Mouse (Mus musculus) forebrain, embryonic 10.5 days (tissue): ENCODE measurements around the gene Yipf3. TPM values are rescaled to one million over a fixed set of nuclear protein-coding genes. Genes with fewer than 3 reads are reported as not detected.
A peak's percentile ranks its signal among the peaks of the same experiment; 100 is the strongest.

Source experiments
- DNase-seq: peaks from one replicate; pipeline ENCODE4 v3.0.0-alpha.2; 2017; ENCODE audit warnings: low spot score; ENCODE audit errors: extremely low spot score
- H3K27ac ChIP-seq: fragments of 300-500 bp; sonication (generic); 2 replicates; pipeline ENCODE4 v1.5.1; 2016; ENCODE audit warnings: mild to moderate bottlenecking
- H3K27me3 ChIP-seq: fragments of 300-500 bp; sonication (generic); 2 replicates; pipeline ENCODE4 v1.6.1; 2016; ENCODE audit warnings: mild to moderate bottlenecking; ENCODE audit not compliant: poor library complexity, severe bottlenecking
- H3K36me3 ChIP-seq: fragments of 300-500 bp; sonication (generic); replicated peaks from 2 replicates; pipeline ENCODE4 v1.6.1; 2016; ENCODE audit warnings: mild to moderate bottlenecking, moderate library complexity
- H3K4me1 ChIP-seq: fragments of 300-500 bp; sonication (generic); 2 replicates; pipeline ENCODE4 v1.6.1; 2016
- H3K4me3 ChIP-seq: fragments of 300-500 bp; sonication (generic); 2 replicates; pipeline ENCODE4 v1.5.1; 2016; ENCODE audit warnings: mild to moderate bottlenecking, moderate library complexity
- H3K9me3 ChIP-seq: fragments of 300-500 bp; sonication (generic); 2 replicates; pipeline ENCODE4 v1.6.1; 2016; ENCODE audit warnings: mild to moderate bottlenecking, moderate library complexity
- WGBS: fragments of 180-500 bp; shearing (Covaris S2); methylation state at CpG from one replicate; pipeline ENCODE4 v1.1.7; 2016; 5-methylcytosine and 5-hydroxymethylcytosine counted together
- polyA plus RNA-seq: library from polyadenylated mRNA; unstranded; fragments of >200 nt; fragmentation: Nextera tagmentation; extraction: Ambion mirVana; gene quantifications from 2 replicates; pipeline ENCODE4 v1.2.1, GENCODE M21; 2016

The Yipf3 gene
- polyA plus RNA-seq, 1 experiment from 2014 or later = 72.5 TPM

GRCm38 (mm10) chr17:46242274-46242673 is 5.6 kb upstream of the Yipf3 start:
- H3K4me1 ChIP-seq = peaks cover 11% of the 10 kb centered on the region
- 89% methylated on average over 13 of the region's 13 CpGs for WGBS
- no peak overlapping the region for H3K4me3 ChIP-seq
- no peak overlapping the region for H3K27ac ChIP-seq
- H3K9me3 ChIP-seq = no peaks in the 10 kb centered on the region
- DNase-seq = no peak
- H3K27me3 ChIP-seq = no peaks in the 10 kb centered on the region
- peaks cover 97% of the 10 kb centered on the region for H3K36me3 ChIP-seq

GRCm38 (mm10) chr17:46242993-46243392 is 4.9 kb upstream of the Yipf3 start:
- Histone ChIP-seq H3K9me3 (no peaks in the 10 kb centered on the region), H3K27ac (no peak overlapping the region), H3K4me1 (peaks cover 11% of the 10 kb centered on the region), H3K4me3 (no peak overlapping the region), H3K36me3 (peaks cover 89% of the 10 kb centered on the region), H3K27me3 (no peaks in the 10 kb centered on the region)
- 92% methylated on average over 4 of the region's 4 CpGs for WGBS
- DNase-seq = no peak

- H3K27ac ChIP-seq = no peak overlapping the region
- DNase-seq = no peak
- no peaks in the 10 kb centered on the region for H3K27me3 ChIP-seq
- peaks cover 83% of the 10 kb centered on the region for H3K36me3 ChIP-seq
- H3K9me3 ChIP-seq = no peaks in the 10 kb centered on the region
- WGBS = 77% methylated on average over 2 of the region's 2 CpGs
- H3K4me3 ChIP-seq = no peak overlapping the region
- H3K4me1 ChIP-seq = peaks cover 15% of the 10 kb centered on the region
Measured at GRCm38 (mm10) chr17:46243624-46244023, 4.3 kb upstream of the Yipf3 start.

- no peak overlapping the region for H3K27ac ChIP-seq
- no peaks in the 10 kb centered on the region for H3K9me3 ChIP-seq
- no peak for DNase-seq
- H3K4me1 ChIP-seq = peaks cover 25% of the 10 kb centered on the region
- WGBS = 88% methylated on average over 10 of the region's 10 CpGs
- H3K4me3 ChIP-seq = no peak overlapping the region
- H3K36me3 ChIP-seq = peaks cover 80% of the 10 kb centered on the region
- no peaks in the 10 kb centered on the region for H3K27me3 ChIP-seq
Measured at GRCm38 (mm10) chr17:46244579-46244978, 3.3 kb upstream of the Yipf3 start.

GRCm38 (mm10) chr17:46248189-46248522 is 276 bp downstream of the Yipf3 start:
- peak overlapping the region; percentile 86 for H3K4me3 ChIP-seq
- peaks cover 27% of the 10 kb centered on the region for H3K4me1 ChIP-seq
- H3K27ac ChIP-seq = peak overlapping the region; percentile 94
- no peak for DNase-seq
- H3K27me3 ChIP-seq = no peaks in the 10 kb centered on the region
- no peaks in the 10 kb centered on the region for H3K9me3 ChIP-seq
- H3K36me3 ChIP-seq = peaks cover 75% of the 10 kb centered on the region
- WGBS = 1% methylated on average over 37 of the region's 37 CpGs

- DNase-seq = no peak
- peaks cover 24% of the 10 kb centered on the region for H3K27me3 ChIP-seq
- H3K4me3 ChIP-seq = no peak overlapping the region
- 80% methylated on average over 7 of the region's 7 CpGs for WGBS
- H3K36me3 ChIP-seq = peaks cover 45% of the 10 kb centered on the region
- no peaks in the 10 kb centered on the region for H3K9me3 ChIP-seq
- H3K27ac ChIP-seq = no peak overlapping the region
- H3K4me1 ChIP-seq = peaks cover 50% of the 10 kb centered on the region
Measured at GRCm38 (mm10) chr17:46251174-46251573, 3.3 kb downstream of the Yipf3 start.

GRCm38 (mm10) chr17:46252571-46253451 is 4.9 kb downstream of the Yipf3 start:
- Histone ChIP-seq H3K9me3 (no peaks in the 10 kb centered on the region), H3K27me3 (peaks cover 33% of the 10 kb centered on the region), H3K4me1 (peaks cover 40% of the 10 kb centered on the region), H3K36me3 (peaks cover 54% of the 10 kb centered on the region), H3K27ac (peak overlapping the region; percentile 67), H3K4me3 (peak overlapping the region; percentile 78)
- DNase-seq = peak; percentile 55
- WGBS = 58% methylated on average over 14 of the region's 14 CpGs

GRCm38 (mm10) chr17:46253452-46254084 is 5.7 kb downstream of the Yipf3 start, which contains the start of gene Lrrc73:
Lrrc73 (plus strand) TSS chr17:46253531.
- H3K27me3 ChIP-seq = peaks cover 33% of the 10 kb centered on the region
- peaks cover 61% of the 10 kb centered on the region for H3K36me3 ChIP-seq
- H3K4me1 ChIP-seq = peaks cover 36% of the 10 kb centered on the region
- DNase-seq = peak; percentile 91
- WGBS = 2% methylated on average over 48 of the region's 48 CpGs
- no peaks in the 10 kb centered on the region for H3K9me3 ChIP-seq
- H3K4me3 ChIP-seq = peak within 1 kb of the TSS; percentile 78
- peak within 1 kb of the TSS; percentile 67 for H3K27ac ChIP-seq

- Histone ChIP-seq H3K36me3 (peaks cover 65% of the 10 kb centered on the region), H3K27me3 (peaks cover 33% of the 10 kb centered on the region), H3K27ac (peak overlapping the region; percentile 67), H3K9me3 (no peaks in the 10 kb centered on the region), H3K4me1 (peaks cover 31% of the 10 kb centered on the region), H3K4me3 (peak overlapping the region; percentile 78)
- under 1% methylated on average over 50 of the region's 54 CpGs for WGBS
- DNase-seq = no peak
Measured at GRCm38 (mm10) chr17:46254106-46254505, 6.2 kb downstream of the Yipf3 start.

GRCm38 (mm10) chr17:46255147-46255546 is 7.3 kb downstream of the Yipf3 start:
- Histone ChIP-seq H3K36me3 (peaks cover 65% of the 10 kb centered on the region), H3K4me3 (peak overlapping the region; percentile 78; the same call in 1 of the 2 replicates), H3K27me3 (peaks cover 33% of the 10 kb centered on the region), H3K9me3 (no peaks in the 10 kb centered on the region), H3K4me1 (peaks cover 26% of the 10 kb centered on the region), H3K27ac (no peak overlapping the region)
- 48% methylated on average over 6 of the region's 6 CpGs for WGBS
- no peak for DNase-seq

GRCm38 (mm10) chr17:46258279-46259053 is 10.6 kb downstream of the Yipf3 start:
- Histone ChIP-seq H3K9me3 (no peaks in the 10 kb centered on the region), H3K27ac (no peak overlapping the region), H3K36me3 (peaks cover 73% of the 10 kb centered on the region), H3K4me3 (no peak overlapping the region), H3K4me1 (peaks cover 21% of the 10 kb centered on the region), H3K27me3 (peaks cover 33% of the 10 kb centered on the region)
- 90% methylated on average over 30 of the region's 30 CpGs for WGBS
- no peak for DNase-seq

- WGBS = 91% methylated on average over 17 of the region's 17 CpGs
- no peaks in the 10 kb centered on the region for H3K9me3 ChIP-seq
- H3K27ac ChIP-seq = no peak overlapping the region
- no peak for DNase-seq
- H3K36me3 ChIP-seq = peaks cover 85% of the 10 kb centered on the region
- peaks cover 10% of the 10 kb centered on the region for H3K4me1 ChIP-seq
- no peak overlapping the region for H3K4me3 ChIP-seq
- peaks cover 25% of the 10 kb centered on the region for H3K27me3 ChIP-seq
Measured at GRCm38 (mm10) chr17:46259675-46260074, 11.8 kb downstream of the Yipf3 start.
